Mouse (Mus musculus) right cerebral cortex, adult 18-20 months (tissue): ENCODE data around the gene Tbx6.

ENCODE experiments used
- DNase-seq: peaks from one replicate; pipeline ENCODE4 v3.0.0; 2022; ENCODE audit warnings: mixed read lengths

Tbx6 gene

GRCm38 (mm10) chr7:126818818-126819217, 37.5 kb downstream of the Tbx6 start:
- DNase-seq = no peak

DNA sequence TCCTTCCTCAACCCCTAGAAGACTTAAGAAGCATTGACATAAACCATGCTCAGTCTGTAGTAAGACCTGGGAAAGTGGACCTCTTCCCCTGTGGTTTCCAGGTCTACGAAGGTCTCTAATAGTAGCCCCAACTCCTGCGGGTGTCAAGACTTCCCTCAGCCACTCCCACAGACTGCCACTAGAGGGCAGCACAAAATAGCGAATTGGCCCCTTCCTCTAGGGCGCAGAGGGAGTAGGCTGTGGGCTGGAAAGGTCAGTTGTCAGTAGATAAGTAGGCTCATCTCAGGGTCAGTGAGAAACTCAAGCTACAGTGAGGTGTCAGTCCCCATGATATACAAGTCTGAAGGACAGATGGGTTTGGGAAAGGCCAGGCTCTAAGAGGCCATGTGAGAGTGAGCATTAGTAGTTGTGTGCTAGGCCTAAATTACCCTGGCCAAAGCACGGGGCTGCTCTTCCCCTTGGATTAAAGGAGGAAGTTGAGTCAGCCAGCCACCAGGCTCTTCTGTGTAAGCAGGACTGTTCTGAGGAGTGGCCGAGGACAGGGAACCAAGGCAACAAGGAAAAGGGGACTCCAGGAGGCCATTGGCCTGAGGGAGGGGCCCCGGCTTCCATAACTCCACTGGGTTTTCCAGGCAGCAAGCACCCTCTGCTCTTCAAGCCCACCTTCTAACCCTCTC, 40.7 kb downstream of the Tbx6 start:
- peak; percentile 78 for DNase-seq

GRCm38 (mm10) chr7:126822741-126823140, 41.5 kb downstream of the Tbx6 start:
- no peak for DNase-seq

DNA sequence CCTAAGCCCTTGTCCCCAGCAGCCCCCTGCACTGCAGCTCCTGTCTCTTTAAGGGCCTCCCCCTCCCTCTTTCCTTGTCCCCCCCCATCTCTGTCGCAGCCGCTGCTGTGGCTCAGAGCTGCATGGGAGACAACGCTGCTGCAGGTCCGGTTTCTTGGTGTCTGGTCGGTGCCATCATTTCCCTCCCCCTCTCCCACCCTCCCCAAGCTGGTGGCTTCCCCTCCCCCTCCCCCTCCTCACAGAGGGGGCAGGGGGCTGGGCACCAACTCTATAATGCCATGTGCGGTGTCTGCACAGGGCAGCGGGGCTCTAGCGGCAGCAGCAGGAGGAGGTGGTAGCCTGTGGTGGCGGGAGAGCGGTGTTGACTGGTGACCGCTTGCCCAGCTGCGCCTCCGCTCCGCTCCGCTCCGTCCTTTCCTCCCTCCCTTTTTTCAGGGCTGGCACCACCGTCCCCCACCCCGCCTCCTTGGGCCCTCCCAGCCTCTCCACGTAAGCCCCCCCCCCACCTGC, 42.0 kb downstream of the Tbx6 start:
- DNase-seq = no peak

DNA sequence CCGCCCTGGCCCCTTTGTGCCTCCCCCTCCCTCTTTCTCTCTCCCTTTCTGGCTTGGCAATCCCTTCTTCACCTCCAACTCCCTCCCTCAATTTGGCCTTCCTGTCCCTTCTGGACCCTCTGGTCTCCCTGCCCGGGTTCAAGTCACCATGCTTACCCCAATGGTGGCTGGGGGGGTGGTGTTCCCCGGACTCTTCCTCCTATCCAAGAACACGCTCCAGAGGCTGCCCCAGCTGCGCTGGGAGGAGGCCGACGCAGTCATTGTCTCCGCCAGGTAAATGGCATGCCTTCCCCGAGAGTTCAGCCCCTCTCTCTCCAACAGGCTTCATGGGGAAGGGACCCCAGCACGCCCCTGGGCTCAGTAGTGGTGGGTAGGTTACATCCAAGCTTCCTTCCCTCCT, 42.7 kb downstream of the Tbx6 start:
- DNase-seq = no peak

DNA sequence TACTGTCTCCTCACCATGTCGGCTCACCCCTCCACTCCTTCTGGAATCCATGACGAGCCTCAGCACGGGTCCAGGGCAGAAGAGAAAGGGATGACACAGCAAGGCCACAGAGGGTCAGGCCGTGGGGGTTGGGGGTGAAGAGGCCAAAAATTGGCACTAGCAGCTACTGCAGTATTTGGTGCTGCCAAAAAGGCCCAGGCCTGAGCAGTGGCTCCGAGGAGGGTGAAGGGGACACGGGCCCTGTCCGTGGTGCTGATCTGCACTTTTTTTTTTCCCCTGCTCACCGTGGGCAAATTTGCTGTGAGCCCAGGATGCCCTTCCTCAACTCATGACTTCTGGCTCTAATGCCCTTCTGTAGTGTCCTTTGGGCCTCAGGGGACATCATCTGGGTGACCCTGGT, 44.1 kb downstream of the Tbx6 start:
- no peak for DNase-seq

DNA sequence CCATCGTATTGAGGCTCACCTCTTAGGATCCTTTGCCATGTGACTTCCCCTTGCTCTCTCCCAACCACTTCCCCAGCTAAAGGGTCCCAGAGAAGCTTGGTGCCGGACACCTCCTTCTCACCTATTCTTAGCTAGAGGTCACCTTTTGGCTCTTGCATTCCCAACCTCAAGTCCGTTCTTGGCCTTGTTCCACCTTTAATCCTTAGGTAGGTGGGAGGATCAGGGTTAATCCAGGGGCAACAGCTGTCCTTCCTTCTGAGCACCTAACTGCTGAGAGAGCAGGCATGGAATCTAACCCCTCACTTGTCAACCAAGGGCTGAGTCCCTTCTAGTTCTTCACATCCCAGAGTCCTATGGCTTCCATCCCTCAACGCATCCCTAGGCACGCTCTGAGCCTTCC, 44.7 kb downstream of the Tbx6 start:
- no peak for DNase-seq

DNA sequence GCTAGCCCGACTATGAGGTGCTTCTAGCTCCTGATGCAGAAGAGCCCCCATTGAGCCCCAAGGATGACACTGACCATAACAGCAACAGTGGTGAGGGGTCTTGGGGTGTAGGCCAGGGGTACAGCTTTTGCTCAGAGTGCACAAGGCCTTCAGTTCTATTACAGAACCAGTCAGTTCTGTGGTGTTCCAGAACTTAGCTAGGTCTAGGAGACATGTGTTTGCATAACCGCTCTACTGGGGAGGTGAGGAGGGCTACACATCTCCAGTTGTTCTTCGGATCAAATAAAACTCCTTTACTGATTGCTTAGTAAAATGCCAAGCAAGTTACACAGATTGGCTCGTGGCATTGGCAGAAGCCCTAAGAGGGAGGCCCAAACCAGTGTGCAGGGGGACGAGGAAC, 50.3 kb downstream of the Tbx6 start, which contains the start of gene 4930451I11Rik:
TSS of gene 4930451I11Rik (minus strand) at position 101 of the 400 bp plus-strand sequence.
- no peak for DNase-seq

GRCm38 (mm10) chr7:126832036-126832598, 50.8 kb downstream of the Tbx6 start:
- peak; percentile 81 for DNase-seq

GRCm38 (mm10) chr7:126833294-126833693, 52.0 kb downstream of the Tbx6 start:
- DNase-seq = no peak
